Comparison of ENCODE assay signal across 8 mouse cellular contexts in genomic region chr4:101292028-101292735, GRCm38 (mm10). TPM values are rescaled to one million over a fixed set of nuclear protein-coding genes. Genes with fewer than 3 reads are reported as not detected.
DNase-seq lines count a peak whose midpoint lies in the region; ATAC-seq and TF ChIP-seq lines count a peak whose summit lies in the region.

No protein-coding gene starts in this region.

- peaks cover 23% of the 10 kb centered on the region for H3K4me1 ChIP-seq in heart, embryonic 13.5 days
- H3K4me1 ChIP-seq in liver, embryonic 13.5 days (replicated peaks): peaks cover 31% of the 10 kb centered on the region
- H3K4me1 ChIP-seq in stomach, embryonic 16.5 days (ENCODE audit: control insufficient read depth, insufficient read depth, low read length): peaks cover 7% of the 10 kb centered on the region

- H3K9ac ChIP-seq in heart, embryonic 13.5 days: peak overlapping the region; percentile 79
- H3K9ac ChIP-seq in liver, embryonic 13.5 days: peak overlapping the region; percentile 79
- H3K9ac ChIP-seq in stomach, embryonic 16.5 days (ENCODE audit: low read length): peak overlapping the region; percentile 82

- DNase-seq in CD4-positive helper T cell, adult 2 months (ENCODE audit: low read depth, low spot score): peak; percentile 89
- DNase-seq in brain, embryonic 14.5 days (ENCODE audit: low read depth): peak; percentile 74
- peak; percentile 95 for DNase-seq in kidney, postnatal 10 days
- peak; percentile 45 for DNase-seq in liver, embryonic 13.5 days
- peak; percentile 73 to 82 for DNase-seq in natural killer cell, adult 2 months (ENCODE audit: low spot score in 2 of 2)

- H3K36me3 ChIP-seq in heart, embryonic 13.5 days: no peaks in the 10 kb centered on the region
- H3K36me3 ChIP-seq in liver, embryonic 13.5 days: no peaks in the 10 kb centered on the region
- no peaks in the 10 kb centered on the region for H3K36me3 ChIP-seq in stomach, embryonic 16.5 days (ENCODE audit: control insufficient read depth, insufficient read depth, low read length)

- H3K9me3 ChIP-seq in heart, embryonic 13.5 days: no peaks in the 10 kb centered on the region
- no peaks in the 10 kb centered on the region for H3K9me3 ChIP-seq in liver, embryonic 13.5 days (replicated peaks)
- no peaks in the 10 kb centered on the region for H3K9me3 ChIP-seq in stomach, embryonic 16.5 days (replicated peaks; ENCODE audit: control insufficient read depth, low read length)

- peak overlapping the region; percentile 65 for H3K27ac ChIP-seq in heart, embryonic 13.5 days (replicated peaks)
- H3K27ac ChIP-seq in liver, embryonic 13.5 days: peak overlapping the region; percentile 86
- peak overlapping the region; percentile 91 for H3K27ac ChIP-seq in stomach, embryonic 16.5 days (ENCODE audit: low read length)

- 0% methylated on average over 41 of the region's 41 CpGs for WGBS in heart, embryonic 13.5 days
- under 1% methylated on average over 41 of the region's 41 CpGs for WGBS in liver, embryonic 13.5 days (ENCODE audit: insufficient replicate concordance)
- 2% methylated on average over 41 of the region's 41 CpGs for whole genome bisulfite sequencing in stomach, embryonic 16.5 days

- peak overlapping the region; percentile 95 for H3K4me2 ChIP-seq in heart, embryonic 13.5 days
- peak overlapping the region; percentile 90 for H3K4me2 ChIP-seq in liver, embryonic 13.5 days
- H3K4me2 ChIP-seq in stomach, embryonic 16.5 days (ENCODE audit: low read depth, low read length): peak overlapping the region; percentile 90

- peak; percentile 88 for ATAC-seq in erythroid progenitor cell, adult 5-6 weeks (replicated peaks; ENCODE audit: low FRiP score, poor library complexity, severe bottlenecking)
- ATAC-seq in heart, embryonic 13.5 days (ENCODE audit: extremely low read depth, insufficient number of reproducible peaks, low FRiP score, low TSS enrichment): peak; percentile 42; the same call in 1 of the 2 replicates
- peak; percentile 70 for ATAC-seq in liver, embryonic 13.5 days (ENCODE audit: low read depth)
- peak; percentile 94 for ATAC-seq in stomach, embryonic 16.5 days (ENCODE audit: insufficient read depth, low FRiP score)

- H3K4me3 ChIP-seq in heart, embryonic 13.5 days: peak overlapping the region; percentile 62
- H3K4me3 ChIP-seq in liver, embryonic 13.5 days (replicated peaks): peak overlapping the region; percentile 63
- peak overlapping the region; percentile 53 for H3K4me3 ChIP-seq in stomach, embryonic 16.5 days (replicated peaks; ENCODE audit: low read length)

- TF ChIP-seq POLR2A in brain, embryonic 14.5 days (IDR thresholded peaks at IDR 0.05; ENCODE audit: borderline replicate concordance, extremely low read depth, insufficient read depth, insufficient read length, poor library complexity, severe bottlenecking): no peak

- no peak for TF ChIP-seq CTCF in brain, embryonic 14.5 days (IDR thresholded peaks at IDR 0.05; ENCODE audit: borderline replicate concordance, extremely low read depth, insufficient read depth, insufficient read length)

- H3K27me3 ChIP-seq in heart, embryonic 13.5 days (replicated peaks): peaks cover 18% of the 10 kb centered on the region
- peaks cover 34% of the 10 kb centered on the region for H3K27me3 ChIP-seq in liver, embryonic 13.5 days
- H3K27me3 ChIP-seq in stomach, embryonic 16.5 days (ENCODE audit: control insufficient read depth, insufficient read depth, low read length): no peaks in the 10 kb centered on the region

RNA-seq across cellular contexts. Expression of gene Jak1, which starts 27.1 kb away (rescaled TPM):
- polyA plus RNA-seq in brain, embryonic 14.5 days (2012; rRNA removed): 33.2 and 50.2 TPM in 2 replicates
- total RNA-seq in erythroid progenitor cell, adult 5-6 weeks (2015; ENCODE audit: low replicate concordance): 70.0 and 82.9 TPM in 2 replicates
- 78.2 and 87.5 TPM in 2 replicates for total RNA-seq in erythroid progenitor cell, adult 5-6 weeks (2017; ENCODE audit: low replicate concordance)
- 51.5 and 53.6 TPM in 2 replicates for polyA plus RNA-seq in heart, embryonic 13.5 days (2015; fragmentation: Nextera tagmentation; extraction: Ambion mirVana)
- polyA plus RNA-seq in liver, embryonic 13.5 days (2015; fragmentation: Nextera tagmentation; extraction: Ambion mirVana): 41.0 and 52.5 TPM in 2 replicates
- 91.4 and 95.3 TPM in 2 replicates for polyA plus RNA-seq in stomach, embryonic 16.5 days (2015; fragmentation: Nextera tagmentation; extraction: Ambion mirVana)

Comparison
In these comparisons a context has a peak if more than half of its experiments do, and no peak if none do; other contexts are left out.
1. Peak in every context shown above with its lines: DNase-seq, ATAC-seq, H3K4me3 ChIP-seq and H3K27ac ChIP-seq.
2. DNase-seq: peak in every context shown above with its lines; median percentile 95 in kidney, postnatal 10 days; 89 in CD4-positive helper T cell, adult 2 months; 78 in natural killer cell, adult 2 months; 74 in brain, embryonic 14.5 days; 45 in liver, embryonic 13.5 days.
3. ATAC-seq: peak in every context shown above with its lines; median percentile 94 in stomach, embryonic 16.5 days; 88 in erythroid progenitor cell, adult 5-6 weeks; 70 in liver, embryonic 13.5 days; 42 in heart, embryonic 13.5 days.